22 mouse cellular contexts compared by ENCODE assay signal in genomic region chr1:19337207-19337606, GRCm38 (mm10).
DNase-seq lines count a peak whose midpoint lies in the region; ATAC-seq and TF ChIP-seq lines count a peak whose summit lies in the region.
"Had no signal": no experiment of that assay in that cellular context is flagged by ENCODE, and none has a peak within 500 bp of the region (broad histone marks: within the 10 kb centered on the region; RNA-seq: fewer than 3 reads in every experiment).

No protein-coding gene starts in this region.

- TF ChIP-seq CTCF in liver, adult 2 months (IDR thresholded peaks at IDR 0.05; ENCODE audit: low read depth, low read length) = no peak

- no peaks in the 10 kb centered on the region for H3K4me1 ChIP-seq in embryonic facial prominence, embryonic 11.5 days (ENCODE audit: control insufficient read depth, insufficient read depth, low read length)
- no peaks in the 10 kb centered on the region for H3K4me1 ChIP-seq in embryonic facial prominence, embryonic 10.5 days
- no peaks in the 10 kb centered on the region for H3K4me1 ChIP-seq in liver, adult 2 months (ENCODE audit: control insufficient read depth, insufficient read depth, low read length)
- no peaks in the 10 kb centered on the region for H3K4me1 ChIP-seq in liver, embryonic 11.5 days (replicated peaks; ENCODE audit: control insufficient read depth, insufficient read depth, low read length)
- no peaks in the 10 kb centered on the region for H3K4me1 ChIP-seq in hindbrain, embryonic 16.5 days (ENCODE audit: control insufficient read depth, insufficient read depth, low read depth, low read length)
- H3K4me1 ChIP-seq: embryonic facial prominence, embryonic 15.5 days; forebrain, embryonic 10.5 days; liver, embryonic 12.5 days; midbrain, embryonic 12.5 days had no signal

- H3K79me2 ChIP-seq in liver, adult 2 months (ENCODE audit: control insufficient read depth, insufficient read depth, low read length) = no peaks in the 10 kb centered on the region

- no peaks in the 10 kb centered on the region for H3K36me3 ChIP-seq in embryonic facial prominence, embryonic 11.5 days (replicated peaks; ENCODE audit: control insufficient read depth, insufficient read depth, low read depth, low read length)
- H3K36me3 ChIP-seq in embryonic facial prominence, embryonic 10.5 days (replicated peaks) = no peaks in the 10 kb centered on the region
- no peaks in the 10 kb centered on the region for H3K36me3 ChIP-seq in liver, adult 2 months (ENCODE audit: control insufficient read depth, insufficient read depth, low read length)
- H3K36me3 ChIP-seq in liver, embryonic 11.5 days (ENCODE audit: control insufficient read depth, insufficient read depth, low read length) = no peaks in the 10 kb centered on the region
- H3K36me3 ChIP-seq in hindbrain, embryonic 16.5 days (ENCODE audit: control insufficient read depth, insufficient read depth, low read length) = no peaks in the 10 kb centered on the region
- H3K36me3 ChIP-seq: embryonic facial prominence, embryonic 15.5 days; forebrain, embryonic 10.5 days; liver, embryonic 12.5 days; midbrain, embryonic 12.5 days had no signal

- no peak overlapping the region for H3K4me2 ChIP-seq in embryonic facial prominence, embryonic 11.5 days (ENCODE audit: low read depth, low read length)
- H3K4me2 ChIP-seq in liver, embryonic 11.5 days = no peak overlapping the region
- no peak overlapping the region for H3K4me2 ChIP-seq in hindbrain, embryonic 16.5 days (ENCODE audit: low read length)
- H3K4me2 ChIP-seq: embryonic facial prominence, embryonic 15.5 days; heart, embryonic 11.5 days; liver, embryonic 12.5 days; lung, embryonic 14.5 days; midbrain, embryonic 12.5 days had no signal

- no peak overlapping the region for H3K27ac ChIP-seq in embryonic facial prominence, embryonic 11.5 days (replicated peaks; ENCODE audit: low read depth, low read length)
- H3K27ac ChIP-seq in embryonic facial prominence, embryonic 10.5 days (replicated peaks) = no peak overlapping the region
- no peak overlapping the region for H3K27ac ChIP-seq in liver, adult 2 months (replicated peaks; ENCODE audit: insufficient read depth, low read depth, low read length)
- H3K27ac ChIP-seq in liver, embryonic 11.5 days (ENCODE audit: low read depth, low read length) = no peak overlapping the region
- H3K27ac ChIP-seq in hindbrain, embryonic 16.5 days (ENCODE audit: low read depth, low read length) = no peak overlapping the region
- H3K27ac ChIP-seq: embryonic facial prominence, embryonic 15.5 days; forebrain, embryonic 10.5 days; layer of hippocampus, adult 2 months; liver, embryonic 12.5 days; midbrain, embryonic 12.5 days had no signal

- no peak for ATAC-seq in embryonic facial prominence, embryonic 11.5 days (replicated peaks; ENCODE audit: insufficient number of reproducible peaks, low FRiP score, low TSS enrichment, low read depth)
- no peak for ATAC-seq in liver, embryonic 11.5 days (replicated peaks; ENCODE audit: low FRiP score)
- peak; percentile 48; the same call in 1 of the 2 replicates for ATAC-seq in hindbrain, embryonic 16.5 days
- ATAC-seq: intestine, postnatal 0 days; liver, embryonic 12.5 days had no signal

- no peak overlapping the region for H3K9ac ChIP-seq in embryonic facial prominence, embryonic 11.5 days (replicated peaks; ENCODE audit: low read length)
- H3K9ac ChIP-seq in liver, adult 2 months (ENCODE audit: low read depth, low read length) = no peak overlapping the region
- no peak overlapping the region for H3K9ac ChIP-seq in liver, embryonic 11.5 days (ENCODE audit: low read depth, low read length)
- H3K9ac ChIP-seq in hindbrain, embryonic 16.5 days (ENCODE audit: low read depth, low read length) = no peak overlapping the region
- H3K9ac ChIP-seq: embryonic facial prominence, embryonic 15.5 days; liver, embryonic 12.5 days; lung, embryonic 14.5 days; midbrain, embryonic 12.5 days had no signal

- 35% methylated on average over 3 of the region's 3 CpGs for WGBS in embryonic facial prominence, embryonic 11.5 days
- WGBS in embryonic facial prominence, embryonic 10.5 days = 37% methylated on average over 3 of the region's 3 CpGs
- 65% methylated on average over 3 of the region's 3 CpGs for WGBS in liver, adult 2 months
- 70% methylated on average over 3 of the region's 3 CpGs for WGBS in liver, embryonic 11.5 days
- 43% methylated on average over 3 of the region's 3 CpGs for WGBS in hindbrain, embryonic 16.5 days

- no peaks in the 10 kb centered on the region for H3K27me3 ChIP-seq in embryonic facial prominence, embryonic 11.5 days (ENCODE audit: control insufficient read depth, insufficient read depth, low read length)
- H3K27me3 ChIP-seq in embryonic facial prominence, embryonic 10.5 days (replicated peaks; ENCODE audit: low read depth, poor library complexity, severe bottlenecking) = no peaks in the 10 kb centered on the region
- no peaks in the 10 kb centered on the region for H3K27me3 ChIP-seq in liver, adult 2 months (ENCODE audit: control insufficient read depth, insufficient read depth, low read length)
- H3K27me3 ChIP-seq in liver, embryonic 11.5 days (replicated peaks; ENCODE audit: control insufficient read depth, insufficient read depth, low read length) = no peaks in the 10 kb centered on the region
- H3K27me3 ChIP-seq in hindbrain, embryonic 16.5 days (replicated peaks; ENCODE audit: control insufficient read depth, insufficient read depth, low read length) = no peaks in the 10 kb centered on the region
- H3K27me3 ChIP-seq: embryonic facial prominence, embryonic 15.5 days; liver, embryonic 12.5 days; midbrain, embryonic 12.5 days had no signal

- no peaks in the 10 kb centered on the region for H3K9me3 ChIP-seq in embryonic facial prominence, embryonic 11.5 days (replicated peaks; ENCODE audit: control insufficient read depth, low read length)
- H3K9me3 ChIP-seq in embryonic facial prominence, embryonic 10.5 days = no peaks in the 10 kb centered on the region
- H3K9me3 ChIP-seq in liver, embryonic 11.5 days (ENCODE audit: control insufficient read depth, low read length) = no peaks in the 10 kb centered on the region
- no peaks in the 10 kb centered on the region for H3K9me3 ChIP-seq in hindbrain, embryonic 16.5 days (ENCODE audit: control insufficient read depth, low read length)
- H3K9me3 ChIP-seq: embryonic facial prominence, embryonic 15.5 days; forebrain, embryonic 10.5 days; liver, embryonic 12.5 days; midbrain, embryonic 12.5 days had no signal

- H3K4me3 ChIP-seq in embryonic facial prominence, embryonic 11.5 days (ENCODE audit: low read depth, low read length) = no peak overlapping the region
- no peak overlapping the region for H3K4me3 ChIP-seq in embryonic facial prominence, embryonic 10.5 days
- no peak overlapping the region for H3K4me3 ChIP-seq in liver, adult 2 months (ENCODE audit: insufficient read depth, low read depth, low read length)
- no peak overlapping the region for H3K4me3 ChIP-seq in liver, embryonic 11.5 days (ENCODE audit: low read depth, low read length)
- no peak overlapping the region for H3K4me3 ChIP-seq in hindbrain, embryonic 16.5 days (ENCODE audit: low read length)
- H3K4me3 ChIP-seq: embryonic facial prominence, embryonic 15.5 days; forebrain, embryonic 10.5 days; layer of hippocampus, adult 2 months; liver, embryonic 12.5 days; midbrain, embryonic 12.5 days had no signal

- peak; percentile 52 for DNase-seq in embryonic facial prominence, embryonic 11.5 days (ENCODE audit: low spot score)
- DNase-seq in embryonic facial prominence, embryonic 10.5 days (ENCODE audit: low spot score) = no peak
- DNase-seq in liver, adult 2 months (ENCODE audit: extremely low read depth, low read depth, low spot score) = peak; percentile 12
- no peak for DNase-seq in liver, embryonic 11.5 days (ENCODE audit: low spot score)
- DNase-seq in left cerebral cortex, postnatal 25 days (ENCODE audit: low spot score in 2 of 2) = no peak
- DNase-seq in kidney, adult 11 months = no peak
- DNase-seq: adrenal gland, postnatal 10 days; B cell, adult 2 months; cerebellum, adult 2 months; heart, postnatal 14 days; kidney, postnatal 10 days; lung, embryonic 14.5 days; lung, postnatal 4 days; right cerebral cortex, adult 18-20 months had no signal

- intact Hi-C loops in left cerebral cortex, postnatal 25 days (cut with DNase I) = no loop called here

- TF ChIP-seq POLR2A in liver, adult 2 months (IDR thresholded peaks at IDR 0.05; ENCODE audit: extremely low read depth, insufficient read depth, low read length) = no peak

Comparison
In these comparisons a context has a peak if more than half of its experiments do, and no peak if none do; other contexts are left out.
1. DNase-seq: peak in embryonic facial prominence, embryonic 11.5 days (single experiment) and liver, adult 2 months (single experiment); none in embryonic facial prominence, embryonic 10.5 days (single experiment), liver, embryonic 11.5 days (single experiment), left cerebral cortex, postnatal 25 days (0 of 2) and kidney, adult 11 months (single experiment).